Mouse (Mus musculus) liver, embryonic 14.5 days (tissue): ENCODE measurements around the gene Mrpl33.
A peak's percentile ranks its signal among the peaks of the same experiment; 100 is the strongest.

Experiments
- CTCF ChIP-seq: IDR thresholded peaks from 2 replicates; pipeline ENCODE4 v1.5.1; 2016; ENCODE audit warnings: antibody characterized with exemption, low read depth, control low read depth
- EP300 ChIP-seq: IDR thresholded peaks from 2 replicates; pipeline ENCODE4 v1.6.1; 2016; ENCODE audit warnings: antibody characterized with exemption, low read depth

GRCm38 (mm10) chr5:31687972-31688371 is 91.2 kb downstream of the Mrpl33 start:
- no peak for TF ChIP-seq CTCF
- peak; percentile 74 for TF ChIP-seq EP300
